Mouse (Mus musculus) neutrophil, adult 5-6 weeks (primary cell): ENCODE data around the gene Tctex1d4. TPM values are rescaled to one million over a fixed set of nuclear protein-coding genes. Genes with fewer than 3 reads are reported as not detected.

Source experiments
- ATAC-seq: fragments of 151-379, 151-347 bp; 2 replicates; pipeline ENCODE4 v1.8.0; 2017; ENCODE audit warnings: mild to moderate bottlenecking, moderate TSS enrichment; ENCODE audit not compliant: insufficient number of reproducible peaks, poor library complexity, low FRiP score, severe bottlenecking; ENCODE audit errors: extremely low read depth
- total RNA-seq: library from RNA; stranded (forward); fragments of 200-1000 nt; gene quantifications from 2 replicates; pipeline ENCODE4 v1.2.3, GENCODE M21; 2017

The Tctex1d4 gene
- total RNA-seq, 1 experiment from 2014 or later, result not detected

DNA sequence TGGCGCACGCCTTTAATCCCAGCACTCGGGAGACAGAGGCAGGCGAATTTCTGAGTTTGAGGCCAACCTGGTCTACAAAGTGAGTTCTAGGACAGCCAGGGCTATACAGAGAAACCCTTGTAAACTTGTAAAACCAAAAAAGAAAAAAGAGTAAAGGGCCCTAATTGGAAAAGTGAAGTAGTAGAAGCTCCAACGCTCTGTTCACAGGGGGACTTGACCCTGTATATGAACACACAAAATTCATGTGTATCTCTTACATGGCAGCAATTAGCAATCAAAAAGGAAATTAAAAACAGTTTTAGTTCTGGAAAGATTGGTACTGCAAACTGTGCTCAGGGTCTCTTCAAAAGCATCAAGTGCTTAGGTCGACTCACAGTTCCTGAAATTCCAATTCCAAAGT is 29.8 kb downstream of the Tctex1d4 start:
- no peak for ATAC-seq

DNA sequence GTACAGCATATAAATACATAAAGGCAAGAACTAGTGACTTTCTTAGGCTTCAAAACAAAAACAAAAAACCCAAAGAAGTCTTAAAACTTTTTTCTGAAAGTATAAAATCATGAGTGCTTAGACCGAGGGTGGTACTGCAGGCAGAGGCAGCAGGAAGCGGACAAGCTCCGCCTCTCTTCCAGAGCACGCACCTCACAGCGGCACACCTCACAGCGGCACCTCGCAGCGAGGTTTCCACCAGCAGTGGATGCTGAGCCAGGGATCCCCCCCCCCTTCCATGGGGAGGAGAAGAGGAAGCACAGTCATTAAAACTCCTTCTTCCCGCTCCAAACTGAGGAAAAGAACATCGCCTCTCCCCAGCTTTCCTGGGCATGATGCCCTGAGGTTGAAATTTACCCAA is 33.1 kb downstream of the Tctex1d4 start:
- no peak for ATAC-seq

DNA sequence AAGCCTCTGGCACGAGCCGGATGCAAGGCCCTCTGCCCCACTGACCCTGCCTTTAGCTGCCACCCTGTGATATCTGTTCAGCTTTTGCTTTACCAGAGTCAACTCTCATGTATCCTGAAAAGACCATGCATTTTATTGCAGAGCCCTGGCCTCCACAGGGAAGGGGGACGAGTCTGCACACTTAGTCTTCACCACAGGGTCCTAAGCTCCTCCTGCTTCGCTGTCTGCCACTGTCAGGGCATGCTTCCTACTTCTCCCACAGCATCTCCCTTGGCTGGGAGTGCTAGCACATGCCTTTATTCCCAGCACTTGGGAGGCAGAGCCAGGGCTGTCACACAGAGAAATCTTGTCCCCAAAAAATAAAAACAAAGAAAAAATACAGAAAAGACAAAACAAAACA is 34.6 kb downstream of the Tctex1d4 start:
- ATAC-seq, result no peak

DNA sequence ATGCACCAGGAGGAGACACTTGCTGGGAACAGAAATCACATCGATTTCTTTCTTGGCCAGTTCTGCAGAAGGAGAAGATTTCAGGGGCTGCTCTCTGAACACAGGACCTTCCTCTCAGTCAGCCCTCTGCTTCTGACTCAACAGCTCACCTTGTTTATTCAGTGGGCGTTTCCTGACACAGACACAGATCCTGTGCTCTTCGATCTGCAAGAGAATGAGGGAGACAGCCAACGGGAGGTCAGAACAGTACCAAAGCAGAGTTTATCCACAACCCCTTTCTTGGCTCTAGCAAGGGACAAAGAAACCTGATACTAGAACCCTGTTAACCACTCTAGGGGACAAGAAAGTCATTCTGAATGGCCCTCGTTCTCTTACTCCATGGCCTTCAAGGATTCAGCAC is 43.3 kb downstream of the Tctex1d4 start:
- no peak for ATAC-seq

Other genes with a start within 250 kb of the Tctex1d4 start
- gene Zswim5, start 249.4 kb upstream of the Tctex1d4 start, total RNA-seq, result 0.12 TPM in 1 of 2 replicates, not detected in the other
- gene Urod, start 132.4 kb upstream of the Tctex1d4 start, total RNA-seq, result 50.2 and 63.2 TPM in 2 replicates
- gene Hectd3, start 131.5 kb upstream of the Tctex1d4 start, total RNA-seq, result 41.3 and 50.8 TPM in 2 replicates
- 12.8 and 24.6 TPM in 2 replicates for gene Eif2b3, start 107.4 kb upstream of the Tctex1d4 start, total RNA-seq
- 0.35 TPM in 1 of 2 replicates, not detected in the other for gene Ptch2, start 30.7 kb upstream of the Tctex1d4 start, total RNA-seq
- 58.1 and 59.0 TPM in 2 replicates for gene Btbd19, start 1.1 kb upstream of the Tctex1d4 start, total RNA-seq
- 24.2 and 25.4 TPM in 2 replicates for gene Plk3, start 7.2 kb downstream of the Tctex1d4 start, total RNA-seq
- gene Rps8, start 29.4 kb downstream of the Tctex1d4 start, total RNA-seq, result 1,061 and 1,103 TPM in 2 replicates
- 0.35 TPM in 1 of 2 replicates, not detected in the other for gene Kif2c, start 55.8 kb downstream of the Tctex1d4 start, total RNA-seq
- gene Tmem53, start 125.2 kb downstream of the Tctex1d4 start, total RNA-seq, result not detected in 2 replicates
- not detected in 2 replicates for gene Armh1, start 125.3 kb downstream of the Tctex1d4 start, total RNA-seq